Mouse (Mus musculus) R1 (cell line): ENCODE measurements at regions not wholly inside any gene's neighbourhood (a gene's known extent, or its start where the extent isn't known, plus 50 kb on each side); places are given as distances from the start of the nearest gene placed in this dataset.

ENCODE experiments used
- DNase-seq: peaks from one replicate; pipeline ENCODE4 v3.0.0-alpha.2; 2018; ENCODE audit warnings: low read depth, low spot score

DNA sequence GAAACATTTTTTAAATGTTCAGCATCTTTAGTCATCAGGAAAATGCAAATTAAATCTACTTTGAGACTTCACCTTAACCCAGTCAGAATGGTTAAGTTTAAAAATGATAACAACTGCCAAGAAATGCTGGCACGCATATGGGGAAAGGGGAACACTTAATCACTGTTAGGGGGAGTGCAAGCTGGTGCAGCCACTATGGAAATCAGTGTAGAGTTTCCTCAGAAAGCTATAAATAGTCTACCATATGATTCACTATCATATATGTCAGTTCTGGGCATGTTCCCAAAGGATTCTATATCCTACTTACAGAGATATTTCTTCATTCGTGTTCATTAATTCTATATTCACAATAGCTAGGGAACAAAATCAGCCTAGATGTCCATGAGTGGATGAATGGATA lies 61.6 kb upstream of the Tra2b start:
- no peak for DNase-seq

DNA sequence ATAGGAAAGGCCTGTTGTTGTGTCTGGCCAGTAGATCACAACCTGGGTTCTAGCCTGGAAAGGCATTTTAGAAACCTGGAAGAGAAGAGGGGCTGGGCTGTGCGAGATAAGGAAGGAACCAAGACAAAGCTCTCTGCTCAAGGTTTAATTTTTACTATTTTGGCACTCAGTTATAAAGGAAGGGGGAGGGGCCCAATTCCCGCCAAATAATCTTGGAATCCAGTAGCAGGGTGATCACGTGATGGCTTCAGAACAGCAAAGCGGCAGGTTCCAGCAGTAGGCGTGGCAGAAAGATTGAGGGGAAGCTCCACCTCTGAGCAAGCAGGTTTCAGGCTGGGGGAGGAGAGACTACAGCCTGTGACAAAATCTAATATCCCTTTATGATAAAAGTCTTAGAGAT lies 59.4 kb upstream of the Tra2b start:
- DNase-seq, result peak; percentile 45

DNA sequence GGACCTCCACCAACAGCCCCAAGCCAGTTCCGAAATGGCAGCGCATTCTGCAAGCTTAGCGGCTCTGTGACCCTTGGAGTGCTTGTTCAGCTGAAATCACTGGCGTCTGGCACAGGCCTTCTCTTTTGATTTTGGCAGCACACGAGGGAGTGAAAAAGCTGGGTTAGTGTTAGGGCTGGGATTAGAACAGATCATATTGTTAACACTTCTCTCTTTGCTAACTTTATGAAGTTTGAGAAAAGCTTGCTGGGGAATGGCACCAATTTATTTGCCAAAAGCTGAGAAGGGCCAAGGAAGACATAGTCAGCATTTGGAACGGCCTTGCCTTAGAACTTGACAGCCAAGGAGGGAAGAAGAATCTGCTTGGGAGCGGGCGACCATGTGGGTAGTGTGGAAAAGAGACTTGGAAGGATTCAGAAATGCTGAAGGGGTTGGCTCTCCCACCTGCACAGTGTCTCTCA lies 50.5 kb upstream of the Tra2b start:
- no peak for DNase-seq
